Mouse (Mus musculus) embryo, embryonic 10 days (tissue): ENCODE measurements around the gene Fam20a.

Experiments
- DNase-seq: peaks from one replicate; pipeline ENCODE4 v3.0.0-alpha.2; 2015; ENCODE audit warnings: low spot score

Fam20a gene

DNA sequence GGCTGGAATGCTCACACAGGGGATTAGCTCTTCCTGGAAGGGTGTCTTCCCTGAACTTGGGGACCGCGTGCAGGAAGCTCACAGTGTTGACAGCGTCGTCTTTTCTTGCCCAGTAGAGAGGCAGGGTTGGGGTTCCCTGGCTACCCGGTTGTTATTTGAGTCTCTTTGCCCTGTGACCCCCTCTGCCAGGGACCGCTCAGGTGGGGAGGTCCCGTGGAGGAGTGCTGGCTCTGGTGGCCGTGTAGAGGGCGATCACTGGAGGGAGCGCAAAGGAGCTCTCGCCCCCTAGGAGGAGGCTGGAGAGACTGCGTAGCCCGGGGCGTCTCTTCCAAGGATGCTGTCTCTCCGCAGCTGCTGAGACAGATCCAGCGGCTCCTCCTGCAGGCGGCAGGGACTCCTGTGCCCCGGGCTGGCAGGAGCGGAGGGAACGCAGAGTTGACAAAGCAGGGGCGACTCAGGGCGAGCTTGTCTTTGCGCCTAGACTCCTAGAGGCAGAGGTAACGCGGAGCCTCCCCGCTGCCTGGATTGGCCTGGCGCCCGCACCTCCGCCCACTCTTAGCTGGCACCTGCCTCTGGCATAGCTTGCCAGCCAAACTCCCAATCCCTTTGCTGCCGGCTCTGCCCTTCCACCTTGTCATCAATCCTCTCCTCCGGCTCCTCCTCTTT is at the start of gene Fam20a:
Gene Fam20a, minus strand, starts transcription at position 499 of the 666 bp plus-strand sequence.
- peak; percentile 66 for DNase-seq

DNA sequence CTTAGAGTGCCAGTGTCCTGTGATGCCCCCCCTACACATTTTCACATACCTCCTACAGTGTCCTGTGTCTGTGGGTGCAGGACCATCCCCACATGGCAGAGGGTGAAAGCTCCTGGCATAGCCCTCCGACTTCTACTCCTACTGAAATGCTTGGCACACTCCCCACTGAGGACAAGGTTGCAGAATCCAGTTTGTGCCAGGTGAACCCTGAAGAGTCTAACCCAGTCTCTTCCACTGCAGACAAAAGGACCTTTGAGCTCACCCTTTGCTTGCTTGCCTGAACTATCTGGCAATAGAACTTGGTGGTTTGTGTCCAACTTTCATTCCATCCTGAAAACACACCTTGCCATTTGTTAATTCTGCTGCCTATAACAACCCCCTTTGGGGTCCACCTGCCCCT is 49.3 kb upstream of the Fam20a start:
- DNase-seq: no peak

DNA sequence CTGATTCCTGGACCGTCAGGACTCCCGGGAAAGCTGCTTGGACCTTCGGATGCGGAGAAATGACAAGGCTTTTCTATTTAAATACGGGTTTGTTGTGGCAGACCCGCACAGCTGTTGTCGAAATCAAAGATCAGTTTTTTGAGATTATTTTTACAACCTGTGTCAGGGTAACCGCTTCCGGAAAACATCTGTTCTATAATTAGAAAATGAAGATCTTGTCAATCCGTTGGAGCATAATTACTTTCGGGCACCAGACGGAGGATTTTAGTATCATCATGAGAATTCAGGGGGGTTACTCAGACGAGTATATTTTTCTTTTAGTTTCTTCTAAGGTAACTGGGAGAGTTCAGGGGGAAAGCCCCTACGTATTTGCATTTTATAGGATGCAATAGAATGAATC is 48.1 kb upstream of the Fam20a start:
- DNase-seq: no peak

DNA sequence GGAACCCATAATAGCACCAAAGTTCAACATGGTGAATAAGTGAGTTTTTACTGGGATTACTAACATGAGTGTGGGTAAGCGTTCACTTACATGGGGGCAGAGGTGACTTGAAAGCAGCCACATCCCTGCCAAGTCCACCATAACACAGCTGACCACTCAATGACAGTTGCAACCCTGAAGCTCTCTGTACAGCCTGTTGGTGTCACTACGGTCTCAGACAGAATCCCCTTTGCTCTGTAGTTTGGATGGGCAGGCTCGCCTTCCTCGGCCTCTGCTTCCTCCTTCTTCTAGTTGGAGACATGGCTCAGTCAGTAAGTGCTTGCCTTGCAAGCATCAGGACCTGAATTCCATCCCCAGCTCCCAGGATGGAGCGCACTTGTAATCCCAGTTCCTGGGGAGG is 47.0 kb upstream of the Fam20a start:
- DNase-seq: no peak

DNA sequence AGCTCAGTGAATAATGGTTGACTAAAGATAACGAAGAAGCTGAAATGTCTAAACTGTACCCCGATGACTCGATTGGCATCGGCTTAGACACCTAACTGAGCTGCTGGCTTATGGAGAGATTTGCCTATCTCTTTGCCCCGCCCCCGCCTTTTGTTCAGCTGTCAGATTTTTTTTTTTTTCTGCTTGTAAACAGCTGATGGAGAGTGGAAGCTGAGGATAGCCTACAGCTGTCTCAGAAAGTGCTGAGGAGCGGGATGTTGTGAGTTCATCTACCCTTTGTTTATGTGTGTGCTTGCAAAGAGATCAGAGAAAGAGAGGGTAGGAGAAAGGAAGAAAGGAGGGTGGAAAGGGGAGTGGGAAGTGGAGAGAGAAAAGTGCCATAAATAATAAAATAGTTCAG is 38.0 kb upstream of the Fam20a start:
- DNase-seq: no peak

DNA sequence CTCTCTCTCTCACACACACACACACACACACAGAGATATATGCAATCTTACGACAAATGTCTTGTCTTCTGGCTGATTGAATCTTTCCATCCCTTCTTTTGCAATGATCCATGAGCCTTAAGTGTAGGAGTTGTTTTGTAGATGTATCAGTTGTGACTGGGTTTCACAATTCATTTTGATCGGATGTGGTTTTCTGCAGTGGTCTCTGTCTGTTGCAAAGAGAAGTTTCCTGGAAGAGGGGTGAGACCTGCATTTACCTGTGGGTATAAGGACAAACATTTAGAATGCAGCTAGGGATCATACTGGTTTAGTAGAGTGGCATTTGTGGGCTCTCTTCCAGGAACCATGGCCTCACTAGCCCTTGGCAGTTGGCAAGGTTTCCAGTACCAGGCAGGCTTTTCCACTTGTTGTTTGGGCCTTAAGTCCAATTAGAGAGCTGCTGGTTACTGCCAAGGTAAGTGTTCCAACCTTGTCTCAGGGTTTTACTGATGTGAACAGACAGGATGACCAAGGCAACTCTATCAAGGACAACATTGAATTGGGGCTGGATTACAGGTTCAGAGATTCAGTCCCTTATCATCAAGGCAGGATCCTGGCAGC is 36.6 kb upstream of the Fam20a start:
- no peak for DNase-seq

DNA sequence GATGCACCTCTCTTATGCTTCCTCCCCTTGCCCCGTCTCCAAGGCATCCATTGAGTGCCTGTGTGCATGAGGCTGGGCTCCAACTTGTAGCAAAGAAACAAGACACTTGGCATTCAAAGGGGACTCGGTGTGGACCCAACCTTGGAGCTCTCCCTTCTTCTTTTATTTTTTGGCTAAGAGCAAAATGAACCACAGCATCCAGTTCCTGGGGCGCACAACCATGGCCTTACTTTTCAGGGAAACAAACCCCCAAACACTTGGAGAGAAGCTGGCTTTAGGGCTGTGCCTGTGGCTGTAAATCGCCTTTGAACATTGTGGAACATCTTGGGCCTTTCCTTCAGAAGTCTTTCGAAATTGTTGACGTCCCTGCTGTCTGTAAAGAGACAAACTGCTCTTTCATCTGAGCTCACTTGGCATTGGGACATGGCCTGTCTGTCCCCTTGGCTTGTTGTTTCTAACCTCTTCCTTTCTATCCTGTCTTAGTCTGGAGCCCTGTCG is 32.1 kb upstream of the Fam20a start:
- no peak for DNase-seq

DNA sequence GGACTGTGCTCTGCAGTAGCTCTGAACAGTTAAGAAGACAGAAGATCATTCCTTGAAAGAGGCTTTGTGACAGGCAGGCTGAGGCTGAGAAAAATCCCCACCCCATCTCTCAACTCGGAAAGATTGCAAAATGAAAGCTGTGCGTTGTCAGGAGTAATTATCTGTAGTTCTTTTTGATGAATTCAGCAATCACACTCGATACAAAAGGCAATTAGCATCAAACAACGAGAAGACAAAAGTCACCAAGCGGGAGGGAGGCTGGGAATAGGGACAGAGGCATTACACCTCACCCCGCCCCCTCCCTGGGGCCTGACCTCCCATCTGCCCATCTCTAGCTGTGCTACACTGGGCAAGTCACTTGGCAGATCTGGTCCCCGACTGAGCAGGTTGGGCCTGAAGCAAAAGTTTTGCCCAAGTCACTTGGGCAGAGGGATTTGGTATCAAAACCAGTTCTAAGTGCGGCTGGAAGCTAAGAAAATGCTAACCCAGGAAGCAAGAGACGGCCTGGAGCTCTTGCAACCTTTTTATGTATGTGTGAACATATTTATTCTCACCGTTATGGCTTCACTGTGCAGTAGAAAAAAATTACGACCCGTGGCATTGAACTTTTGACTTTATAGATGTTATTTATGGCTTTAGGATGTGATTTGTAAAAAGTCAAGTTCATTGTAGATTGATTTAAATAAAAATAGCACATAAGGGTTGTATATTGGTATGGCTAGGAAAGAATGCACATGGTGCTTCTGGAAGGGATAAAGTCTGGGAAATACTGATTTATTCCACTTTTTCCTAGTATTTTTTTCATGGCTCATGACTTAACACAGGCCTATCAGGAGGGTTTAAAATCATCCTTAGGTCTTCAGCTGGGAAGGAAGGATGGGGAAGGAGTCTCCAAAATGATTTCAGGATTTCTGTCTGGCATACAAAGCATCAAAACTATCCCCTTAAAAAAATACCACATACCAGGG is 29.8 kb upstream of the Fam20a start:
- no peak for DNase-seq

DNA sequence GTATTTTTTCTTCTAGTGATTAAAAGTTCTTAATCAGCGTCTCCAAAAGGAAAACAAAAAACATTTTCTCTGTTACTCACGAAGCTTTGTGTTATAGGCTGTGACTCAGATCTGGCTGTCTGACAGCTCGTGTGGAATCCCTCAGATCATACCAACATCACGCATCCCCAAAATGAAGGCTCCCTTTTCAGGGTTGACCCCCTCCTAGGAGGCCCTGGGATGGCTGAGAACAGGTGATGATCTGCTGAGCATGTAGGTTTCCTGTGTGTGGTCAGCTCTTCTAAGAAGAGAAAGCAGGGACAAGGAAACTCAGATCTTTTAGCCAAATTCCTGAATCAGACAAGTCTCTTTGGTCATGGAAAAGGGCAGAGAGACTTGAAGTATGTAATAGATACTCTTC is 23.1 kb upstream of the Fam20a start:
- DNase-seq: no peak

DNA sequence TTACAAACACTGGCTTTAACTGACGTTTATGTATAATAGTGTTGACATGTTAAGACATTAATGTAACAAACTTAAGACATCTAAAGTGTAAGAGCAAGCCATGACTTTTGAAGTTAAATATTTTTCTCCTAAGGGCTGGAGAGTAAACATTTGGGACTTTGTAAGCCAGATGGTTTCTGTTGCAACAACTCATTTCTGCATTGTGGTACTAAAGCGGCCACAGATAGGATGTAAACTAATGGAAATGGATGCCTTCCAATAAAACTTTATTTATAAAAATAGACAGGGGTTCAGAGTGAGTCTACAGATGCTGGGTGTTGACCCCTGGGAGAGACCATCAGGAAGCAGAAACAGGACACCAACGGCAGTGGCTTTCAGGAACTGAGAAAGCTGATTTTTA is 15.9 kb upstream of the Fam20a start:
- DNase-seq: no peak

DNA sequence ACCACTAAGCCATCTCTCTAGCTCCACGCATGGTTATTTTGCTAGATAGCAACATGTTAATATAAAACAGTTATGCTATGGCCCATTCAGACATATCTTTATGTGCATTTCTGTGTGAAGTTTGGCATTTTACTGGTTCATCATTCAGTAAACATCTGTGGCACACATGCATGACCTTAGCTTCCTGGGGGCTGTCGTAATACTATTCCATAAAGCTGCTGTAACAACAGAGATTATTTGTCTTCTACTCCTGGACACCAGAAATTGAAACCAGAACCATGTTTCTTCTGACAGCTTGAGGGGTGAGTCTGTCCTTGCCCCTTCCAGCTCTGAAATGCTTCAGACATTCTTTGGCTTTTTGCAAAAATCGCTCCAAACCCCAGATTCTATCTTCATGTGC is 14.3 kb upstream of the Fam20a start:
- peak; percentile 51 for DNase-seq

DNA sequence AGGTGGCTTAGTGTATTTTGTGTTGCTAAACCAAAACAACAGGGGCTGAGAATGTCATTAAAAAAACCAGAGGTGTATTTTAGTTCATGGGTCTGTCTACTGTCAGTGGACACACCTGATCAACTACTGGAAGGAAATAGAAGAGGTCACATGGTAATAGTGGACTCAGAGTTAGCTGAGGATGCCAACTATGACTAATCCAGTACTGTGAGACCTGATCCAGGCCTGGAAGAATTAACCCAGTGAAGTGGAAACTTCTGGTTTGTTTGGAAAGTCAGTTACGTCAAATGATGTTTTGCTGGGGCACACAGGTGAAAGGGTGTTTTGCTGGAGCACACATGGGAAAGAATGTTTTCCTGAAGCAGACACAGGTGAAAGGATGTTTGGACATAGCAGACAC is 12.3 kb upstream of the Fam20a start:
- no peak for DNase-seq

DNA sequence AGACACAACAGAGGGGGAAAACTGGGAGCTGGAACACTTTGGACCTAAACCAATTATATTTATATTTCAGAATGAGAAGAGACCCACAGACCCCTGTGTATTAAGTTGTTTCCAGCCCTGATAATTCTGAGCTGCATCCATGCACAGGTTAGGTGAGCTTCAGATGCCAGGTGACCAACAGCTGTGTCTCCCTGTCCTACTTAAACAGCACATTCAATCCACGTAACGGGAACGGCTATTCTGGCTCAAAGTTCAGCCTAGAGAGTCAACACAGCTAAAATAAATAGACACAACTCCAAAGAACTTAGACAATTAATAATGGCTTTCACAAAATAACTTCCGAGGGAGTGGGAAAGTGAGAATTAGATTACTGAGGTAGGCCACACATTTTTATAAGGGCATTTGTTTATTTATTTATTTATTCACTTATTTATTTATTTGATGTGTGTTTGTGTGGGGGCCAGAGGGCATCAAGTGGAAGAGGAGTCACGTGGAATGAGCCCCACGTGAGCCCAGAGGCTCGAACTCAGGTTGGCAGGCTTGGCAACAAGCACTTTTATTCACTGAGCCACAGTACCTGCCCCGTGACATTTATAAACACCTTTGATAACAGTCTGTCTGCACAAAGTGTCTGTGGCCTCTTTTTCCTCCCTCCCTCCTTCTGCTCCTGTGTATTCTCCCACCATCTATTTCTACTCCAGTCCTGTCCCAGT is 10.8 kb upstream of the Fam20a start:
- no peak for DNase-seq

DNA sequence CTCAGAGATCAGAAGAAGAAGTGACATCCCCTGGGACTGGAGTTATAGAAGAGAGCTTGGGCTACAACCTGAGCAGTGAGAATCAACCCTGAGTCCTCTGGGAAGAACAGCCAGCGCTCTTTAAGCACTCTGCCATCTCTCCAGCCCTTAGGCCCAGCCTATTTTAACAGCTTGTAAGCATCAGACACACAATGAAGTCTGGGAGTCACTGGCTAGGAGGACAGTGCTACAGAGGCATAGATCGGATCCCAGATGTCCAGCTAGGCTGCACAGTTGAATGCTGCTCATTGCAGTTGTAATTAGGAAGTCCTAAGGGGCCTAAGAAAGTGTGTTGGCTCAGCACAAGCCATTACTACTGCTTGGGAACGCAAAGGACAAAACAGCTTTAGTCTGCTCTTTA is 6.3 kb upstream of the Fam20a start:
- DNase-seq: no peak

DNA sequence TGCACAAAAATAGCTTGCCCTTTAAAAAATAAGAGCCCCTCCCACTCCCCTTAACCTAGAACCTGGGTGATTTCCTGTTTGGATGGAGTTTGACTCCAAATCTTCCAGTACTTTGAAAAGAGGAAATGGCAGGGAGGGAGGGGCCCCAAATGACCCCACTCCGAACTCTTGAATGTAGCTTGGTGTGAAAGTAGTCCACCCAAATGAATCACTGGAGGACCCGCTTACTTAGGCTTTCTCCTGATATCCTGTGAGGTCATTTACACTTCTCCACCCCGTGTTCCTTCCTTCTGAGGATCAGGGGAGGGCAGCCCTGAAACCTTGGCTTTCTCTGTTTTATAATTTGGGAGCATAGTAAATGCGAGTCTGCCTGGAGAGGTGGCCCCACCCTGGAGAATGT is 632 bp upstream of the Fam20a start:
- no peak for DNase-seq

DNA sequence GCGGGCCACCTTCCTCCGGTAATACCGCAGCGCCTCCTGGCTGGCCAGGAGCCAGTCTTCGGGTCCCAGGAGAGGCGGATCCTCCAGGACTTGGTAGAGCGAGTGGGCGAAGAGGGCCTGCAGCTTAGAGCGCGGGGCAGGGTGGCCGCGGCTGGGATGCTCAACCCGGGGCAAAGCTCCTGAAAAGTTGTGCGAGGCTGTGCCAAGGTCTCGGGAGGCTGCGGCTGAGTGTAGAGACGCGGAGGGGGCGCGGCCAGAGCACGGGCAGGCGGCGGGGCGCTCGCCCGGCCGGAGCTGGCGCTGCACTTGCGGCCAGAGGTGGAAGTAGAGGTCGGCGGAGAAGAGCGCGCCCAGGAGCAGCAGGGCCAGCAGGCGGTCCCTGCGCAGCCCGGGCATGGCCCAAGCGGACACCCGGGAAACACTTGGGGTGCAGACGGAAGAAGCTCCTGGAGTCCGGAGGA is 729 bp downstream of the Fam20a start:
- DNase-seq: peak; percentile 67

DNA sequence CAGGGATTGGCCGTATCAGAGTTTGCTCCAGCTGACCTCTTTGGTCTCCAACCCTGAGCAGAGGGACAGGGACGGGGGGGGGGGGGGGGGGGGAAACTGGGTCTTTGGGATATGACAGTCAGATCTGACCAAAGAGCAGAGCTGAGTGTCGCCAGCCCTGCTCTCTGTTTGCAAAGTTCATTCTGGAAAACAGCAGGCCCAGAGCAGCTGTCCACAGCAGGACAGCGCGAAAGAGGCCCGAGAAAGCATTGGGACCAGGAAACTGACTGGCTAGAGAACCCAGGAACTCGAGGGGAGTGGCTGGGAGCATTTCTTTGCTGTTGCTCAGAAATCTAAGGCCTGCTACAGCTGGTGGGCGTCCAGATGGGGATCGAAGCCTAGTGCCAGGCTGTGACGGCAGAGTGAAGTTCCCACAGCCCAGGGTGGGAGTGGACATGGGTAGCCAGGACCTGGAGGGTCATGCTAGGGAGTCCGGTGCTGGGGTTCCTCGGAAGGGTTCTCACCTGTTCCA is 1.2 kb downstream of the Fam20a start:
- peak; percentile 17 for DNase-seq

DNA sequence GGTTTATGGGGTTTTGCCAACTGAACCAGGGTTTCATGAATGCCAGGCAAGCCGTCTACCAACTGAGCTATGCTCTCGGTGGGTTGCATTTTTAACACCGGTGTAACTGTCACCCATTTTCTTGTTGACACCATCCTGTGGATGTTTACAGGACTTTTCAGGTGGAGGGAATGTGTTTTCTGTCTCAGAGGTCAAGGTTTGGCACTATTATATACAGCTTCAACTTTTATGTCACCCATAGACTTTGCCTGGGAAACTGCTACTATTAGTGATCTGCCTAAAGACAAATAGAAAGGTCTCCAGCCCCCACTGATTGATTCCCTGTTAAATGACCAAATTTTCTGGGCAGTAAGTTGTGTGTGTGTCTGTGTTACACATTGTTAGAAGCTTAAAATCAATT is 2.7 kb downstream of the Fam20a start:
- no peak for DNase-seq

DNA sequence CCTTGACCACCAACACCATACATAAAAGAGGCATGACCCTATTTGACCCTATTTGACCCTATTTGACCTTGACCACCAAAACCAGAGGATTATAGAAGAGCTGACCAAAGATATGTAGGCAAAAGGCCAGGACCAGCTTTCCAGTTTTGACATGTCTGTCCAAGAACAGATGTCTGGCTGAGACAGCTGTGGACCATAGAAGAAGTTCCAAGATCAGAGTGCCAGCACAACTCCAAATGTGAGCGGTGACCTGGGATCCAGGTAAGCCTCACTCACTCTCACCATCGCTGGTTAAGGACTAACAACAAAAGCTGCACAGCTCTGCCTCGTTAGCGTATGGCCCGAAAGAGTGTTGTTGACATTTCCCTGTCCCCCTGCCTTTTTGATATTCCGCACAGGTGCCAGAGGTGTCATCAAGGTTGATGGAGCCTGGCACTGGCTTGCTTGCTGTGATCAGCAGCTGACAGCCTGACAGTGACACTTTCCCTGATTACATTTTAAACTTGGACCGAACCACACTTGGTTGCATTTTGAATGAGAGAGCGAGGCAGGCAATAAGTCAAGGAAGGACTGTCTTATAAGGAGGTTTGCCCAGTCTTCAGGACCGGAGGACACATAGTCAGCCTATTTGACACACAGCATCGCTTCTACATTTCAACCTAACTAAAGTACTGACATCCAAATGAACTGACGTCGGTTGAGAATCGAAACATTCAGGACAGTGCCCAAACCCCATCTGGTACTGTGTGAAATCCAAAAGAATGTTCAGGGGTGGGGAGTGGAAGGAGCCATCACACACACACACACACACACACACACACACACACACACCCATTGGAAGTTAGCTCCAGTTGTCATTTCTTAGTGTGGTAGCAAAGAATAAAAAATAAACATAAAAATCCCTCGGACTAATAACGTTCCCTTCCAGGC is 3.8 kb downstream of the Fam20a start:
- no peak for DNase-seq

DNA sequence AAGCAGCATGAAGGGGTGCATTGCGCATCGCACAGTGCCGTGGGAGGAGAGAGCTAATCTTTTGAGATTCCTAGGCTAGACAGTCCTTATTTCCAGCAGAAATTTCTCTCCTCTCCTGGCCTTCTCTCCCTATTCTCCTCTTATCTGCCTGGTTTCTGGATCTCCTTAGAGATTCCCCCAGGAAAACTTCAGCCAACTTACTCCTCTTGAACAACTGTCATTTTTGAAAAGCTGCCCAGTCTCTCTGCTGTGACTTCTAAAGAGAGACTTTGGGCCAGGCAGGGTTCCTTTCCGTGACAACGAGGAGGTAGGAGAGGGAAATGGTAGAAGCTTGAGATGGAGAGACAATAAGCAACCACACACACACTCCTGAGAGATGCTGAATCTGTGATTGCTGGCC is 4.6 kb downstream of the Fam20a start:
- DNase-seq: no peak

DNA sequence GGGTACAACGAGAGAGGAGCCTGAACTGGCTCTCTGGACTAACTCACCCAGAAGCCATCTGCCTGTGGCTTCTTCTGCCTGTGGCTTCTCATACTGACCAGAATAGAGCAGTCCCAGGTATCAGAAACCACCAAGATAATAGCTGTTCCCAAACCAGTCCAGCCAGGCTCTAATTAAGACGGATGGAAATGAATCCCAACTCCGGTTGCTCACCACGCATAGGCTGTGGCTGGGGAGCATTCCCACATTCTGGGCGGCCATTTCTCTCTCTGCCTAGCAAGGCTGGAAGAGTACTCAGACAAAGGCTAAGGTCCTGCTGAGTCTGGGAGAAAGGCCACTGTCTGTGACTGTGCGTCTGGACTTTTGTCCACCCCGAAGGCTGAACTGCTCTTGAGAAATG is 5.1 kb downstream of the Fam20a start:
- no peak for DNase-seq
